Mouse (Mus musculus) T-cell, adult 2 months (primary cell): ENCODE data around the gene Tex2.
"Not testable (repeated sequence)": the region's sequence is repeated elsewhere in the genome, so short reads cannot be mapped to it uniquely, and the experiment has no call there.

Experiments
- DNase-seq: peaks from one replicate; pipeline ENCODE4 v3.0.0; 2022; ENCODE audit warnings: low spot score

Tex2 gene

GRCm38 (mm10) chr11:106618768-106619167, 5.5 kb upstream of the Tex2 start:
- DNase-seq, result not testable (repeated sequence)

DNA sequence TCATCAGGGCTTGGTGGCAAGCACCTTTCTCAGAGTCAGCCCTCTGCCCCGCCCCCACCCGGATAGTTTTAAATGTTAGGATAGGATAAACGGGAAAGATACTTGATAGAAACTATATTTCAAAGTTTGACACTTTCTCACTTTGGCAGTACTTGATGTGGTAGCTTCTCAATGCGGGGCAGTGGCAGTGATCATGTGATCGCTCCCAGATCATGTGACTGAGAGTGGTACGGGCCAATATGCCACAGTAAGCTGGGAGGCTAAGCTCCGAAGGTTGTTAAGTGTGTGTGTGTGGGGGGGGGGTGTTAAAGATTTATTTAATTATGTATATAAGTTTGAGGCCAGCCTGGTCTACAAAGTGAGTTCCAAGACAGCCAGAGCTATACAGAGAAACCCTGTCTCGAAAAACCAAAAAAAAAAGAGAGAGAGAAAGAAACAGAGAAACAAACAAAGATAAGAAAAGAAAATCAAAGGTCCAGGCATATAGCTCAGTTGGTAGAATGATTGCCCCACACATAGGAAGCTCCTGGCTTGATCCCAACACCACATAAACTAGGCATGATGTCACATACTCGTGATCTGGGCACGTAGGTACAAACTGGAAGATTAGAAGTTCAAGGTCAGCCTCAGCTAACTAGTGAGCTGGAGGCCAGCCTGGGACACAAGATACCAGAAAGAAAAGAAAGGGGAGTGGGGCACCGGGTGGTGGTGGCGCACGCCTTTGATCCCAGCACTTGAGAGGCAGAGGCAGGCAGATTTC, 4.8 kb upstream of the Tex2 start:
- DNase-seq, result no peak

- no peak for DNase-seq
Measured at GRCm38 (mm10) chr11:106615561-106615960, 2.3 kb upstream of the Tex2 start.

DNA sequence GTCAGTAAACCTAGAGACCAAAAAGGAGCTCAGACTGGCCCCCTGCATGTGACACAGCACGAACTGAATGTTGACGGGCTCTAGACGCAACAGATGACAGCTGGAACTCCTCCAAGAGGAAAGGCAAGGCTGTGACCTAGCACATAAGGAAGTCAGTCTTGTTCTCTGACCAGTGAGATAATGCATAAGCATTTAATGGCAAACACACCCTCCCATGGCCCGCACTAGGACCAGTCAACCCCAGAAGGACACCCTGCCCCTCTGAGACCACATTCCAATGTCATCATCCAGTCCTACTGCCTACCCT, 1.1 kb upstream of the Tex2 start:
- no peak for DNase-seq

- DNase-seq, result peak; percentile 6
Measured at GRCm38 (mm10) chr11:106613638-106614338, 565 bp upstream of the Tex2 start.

GRCm38 (mm10) chr11:106612209-106612960, 838 bp downstream of the Tex2 start:
- DNase-seq, result peak; percentile 48

DNA sequence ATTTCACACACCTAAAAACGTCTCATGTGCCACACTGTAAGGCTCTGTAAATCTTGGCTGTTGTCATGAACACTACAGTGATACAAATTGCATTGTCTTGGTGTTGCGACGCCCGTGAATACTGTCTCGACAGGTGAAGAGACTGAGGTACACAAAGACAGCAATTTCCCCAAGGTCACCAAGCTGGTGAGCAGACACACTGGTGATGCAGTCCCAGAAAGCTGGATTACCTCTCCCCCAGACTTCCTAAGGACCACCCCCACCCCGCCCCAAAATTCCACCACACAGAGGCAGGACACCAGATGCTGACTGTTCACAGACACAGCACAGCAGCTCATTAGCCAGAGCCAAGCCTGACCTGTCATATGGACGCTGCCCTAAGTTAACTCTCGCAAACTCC, 3.5 kb downstream of the Tex2 start:
- DNase-seq, result no peak

DNA sequence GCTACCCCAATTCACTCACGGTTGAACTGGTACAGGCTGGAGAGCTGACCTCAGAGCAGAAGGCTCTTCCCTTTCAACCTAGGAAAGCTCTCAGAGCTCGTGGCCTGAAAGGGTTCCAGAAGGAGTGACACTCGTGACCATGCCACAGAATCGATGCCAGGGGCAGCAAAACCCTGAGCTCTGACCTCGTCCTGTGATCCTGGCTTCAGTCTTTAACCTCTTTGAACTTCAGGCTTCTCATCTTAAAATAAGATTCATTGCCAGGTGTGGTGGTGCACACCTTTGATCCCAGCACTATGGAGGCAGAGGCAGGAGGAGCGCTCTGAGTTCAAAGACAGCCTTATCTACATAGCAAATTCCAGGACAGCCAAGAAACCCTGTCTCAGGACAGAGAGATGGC, 5.9 kb downstream of the Tex2 start:
- no peak for DNase-seq

- no peak for DNase-seq
Measured at GRCm38 (mm10) chr11:106606042-106606441, 7.2 kb downstream of the Tex2 start.

- DNase-seq, result no peak
Measured at GRCm38 (mm10) chr11:106603230-106603629, 10.0 kb downstream of the Tex2 start.

DNA sequence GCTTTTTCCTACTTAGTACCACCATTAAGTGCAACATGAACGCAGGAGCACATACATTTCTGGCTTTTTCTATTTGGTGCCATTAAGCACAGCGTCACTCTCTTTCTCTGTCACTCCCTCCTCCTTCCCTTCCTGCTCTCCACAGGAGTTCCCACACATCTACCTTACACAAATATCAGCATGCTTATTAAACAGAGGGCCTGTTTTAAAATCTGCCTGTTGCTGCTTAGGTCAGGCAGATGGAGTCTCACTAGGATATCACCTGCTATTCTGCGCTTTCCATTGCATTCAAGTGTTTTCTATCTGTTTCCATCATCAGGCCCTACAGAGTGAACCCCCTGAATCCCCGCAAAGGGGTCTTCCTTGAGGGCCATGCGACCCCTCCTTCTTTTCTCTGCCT, 13.1 kb downstream of the Tex2 start:
- no peak for DNase-seq

GRCm38 (mm10) chr11:106599345-106599744, 13.9 kb downstream of the Tex2 start:
- no peak for DNase-seq

DNA sequence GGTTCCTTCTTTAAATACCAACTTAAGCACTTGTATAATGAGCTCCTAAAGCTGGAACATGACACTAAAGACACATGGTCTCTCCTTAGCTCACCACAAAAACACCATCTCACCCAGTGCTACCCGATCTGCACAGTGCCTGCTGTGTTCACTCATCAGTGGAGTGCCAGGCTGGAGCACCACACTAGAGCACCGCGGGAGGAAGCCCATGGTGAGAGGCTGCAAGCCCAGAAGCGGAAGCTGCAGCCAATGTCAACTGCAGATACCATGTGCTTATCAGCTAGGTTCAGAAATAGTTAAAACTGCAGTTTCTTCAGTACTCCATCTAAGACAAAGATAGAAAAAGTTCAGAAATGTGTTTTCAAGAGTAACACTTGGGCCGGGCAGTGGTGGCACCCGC, 14.9 kb downstream of the Tex2 start:
- peak; percentile 28 for DNase-seq

DNA sequence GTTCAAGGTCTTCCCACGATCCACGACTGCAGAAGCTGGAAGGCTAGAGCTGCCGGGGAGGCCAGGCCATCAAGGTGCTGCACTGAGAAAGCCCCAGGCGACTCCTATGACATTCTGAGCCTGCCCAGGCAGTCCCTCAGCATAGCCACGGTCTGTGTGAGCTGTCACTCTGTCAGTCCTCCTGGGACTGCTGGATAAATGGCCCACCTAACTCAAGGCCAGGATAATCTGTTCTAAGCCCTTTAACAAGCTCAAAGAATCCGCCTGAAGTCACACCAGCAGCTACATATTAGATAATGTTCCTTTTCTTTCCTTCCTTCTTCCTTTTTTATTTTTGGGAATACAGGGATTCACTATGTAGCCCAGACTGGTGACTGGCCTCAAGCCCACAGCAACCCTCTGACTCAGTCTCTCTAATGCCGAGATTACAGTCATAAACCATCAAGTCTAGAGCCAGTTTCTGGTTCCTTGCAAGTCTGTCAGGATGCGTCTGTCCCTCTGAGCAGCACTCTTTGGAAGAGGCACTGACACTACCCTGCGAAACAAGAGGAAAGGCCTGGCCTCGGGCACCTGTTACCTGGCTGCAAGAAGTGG, 15.4 kb downstream of the Tex2 start:
- DNase-seq, result no peak

DNA sequence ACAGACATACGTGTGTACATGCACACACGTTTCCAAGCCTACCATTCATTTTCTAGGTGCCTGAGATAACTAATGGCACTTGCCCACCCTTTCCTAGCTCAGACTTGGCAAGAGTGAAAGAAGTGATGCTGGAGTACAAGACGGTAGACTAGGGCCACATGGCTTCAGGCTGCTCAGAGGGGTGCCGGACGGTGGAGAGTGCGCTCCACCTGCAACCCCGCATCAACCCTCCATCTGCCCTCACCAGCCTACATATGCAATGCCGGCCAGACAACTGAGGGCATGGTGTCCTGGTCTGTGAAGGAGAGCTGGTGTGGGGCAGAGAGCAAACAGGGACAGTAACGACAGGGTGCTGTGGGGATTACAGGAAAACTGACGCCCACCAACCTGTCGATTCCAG, 22.0 kb downstream of the Tex2 start:
- no peak for DNase-seq

- DNase-seq, result no peak
Measured at GRCm38 (mm10) chr11:106590143-106590542, 23.1 kb downstream of the Tex2 start.

- DNase-seq, result no peak
Measured at GRCm38 (mm10) chr11:106588781-106589180, 24.4 kb downstream of the Tex2 start.

DNA sequence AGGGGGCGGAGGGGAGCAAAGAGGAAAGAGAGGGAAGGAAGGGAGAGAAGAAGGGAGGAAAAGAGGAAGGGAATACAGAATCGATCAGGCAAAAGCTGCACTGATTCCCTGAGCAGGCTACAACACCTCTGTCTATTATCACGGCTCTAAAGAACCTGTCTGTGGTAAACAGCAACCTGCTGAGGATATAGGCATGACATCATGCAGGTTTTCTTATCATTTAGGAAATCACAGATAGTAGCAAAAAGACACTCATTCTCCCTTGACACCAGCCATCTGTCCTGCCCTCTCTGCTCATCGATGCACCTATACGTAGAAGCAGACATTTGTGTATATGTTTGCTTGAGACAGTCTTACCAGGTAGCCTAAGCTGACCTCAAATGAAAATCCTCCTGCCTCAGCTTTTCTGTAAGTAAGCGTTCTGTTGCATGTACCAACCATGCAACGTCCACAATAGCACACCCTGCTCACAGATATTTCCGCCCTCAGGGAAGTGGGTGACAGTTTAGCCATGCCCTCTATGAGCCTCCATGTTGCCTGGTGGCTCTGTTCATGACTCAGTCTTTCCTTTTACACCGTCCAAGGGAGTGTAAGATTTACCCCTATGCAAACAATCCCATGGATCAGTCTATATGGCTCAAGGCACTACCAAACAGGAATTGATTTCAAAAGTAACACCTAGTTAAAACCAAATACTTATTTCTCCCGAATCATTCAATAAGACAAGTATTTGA, 25.3 kb downstream of the Tex2 start:
- DNase-seq, result no peak

DNA sequence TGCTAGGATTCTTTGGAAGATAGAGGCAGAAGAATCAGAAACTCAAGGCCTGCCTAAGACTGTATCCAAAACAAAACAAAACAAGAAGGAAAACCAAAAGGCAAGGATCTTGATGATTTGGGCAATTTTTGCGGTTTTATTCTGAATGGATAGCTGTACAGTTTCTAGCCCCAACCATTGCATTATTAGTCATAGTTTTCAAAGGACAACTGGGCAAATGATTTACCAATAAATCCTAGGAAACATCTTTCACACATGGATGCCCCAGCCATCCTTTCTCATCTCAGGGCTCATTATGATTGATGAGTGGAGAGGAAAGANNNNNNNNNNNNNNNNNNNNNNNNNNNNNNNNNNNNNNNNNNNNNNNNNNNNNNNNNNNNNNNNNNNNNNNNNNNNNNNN, 29.4 kb downstream of the Tex2 start:
- no peak for DNase-seq

- peak; percentile 60 for DNase-seq
Measured at GRCm38 (mm10) chr11:106581357-106581756, 31.9 kb downstream of the Tex2 start.

DNA sequence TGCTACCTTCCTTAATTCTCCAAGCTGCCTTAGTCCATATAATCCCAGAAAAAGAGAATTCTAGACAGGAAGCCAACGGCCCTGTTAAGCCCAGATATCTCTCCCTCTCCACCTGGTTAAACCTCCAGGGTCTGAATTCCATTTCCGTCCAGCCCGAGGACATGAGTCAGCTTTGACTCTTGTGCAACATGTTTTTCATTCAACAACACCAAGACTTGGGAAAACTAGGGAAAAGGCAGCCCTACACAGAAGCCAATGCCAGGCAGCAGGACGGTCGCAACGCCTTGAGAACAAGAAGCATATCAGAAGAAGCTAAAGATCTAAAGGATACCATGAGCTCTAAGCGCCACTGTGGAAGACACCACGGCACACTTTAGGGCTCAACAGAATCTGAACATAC, 32.8 kb downstream of the Tex2 start:
- DNase-seq, result no peak

GRCm38 (mm10) chr11:106579957-106580356, 33.3 kb downstream of the Tex2 start:
- no peak for DNase-seq
